Mouse (Mus musculus) ES-Bruce4 (cell line): ENCODE data around the gene 2310057M21Rik. TPM values are rescaled to one million over a fixed set of nuclear protein-coding genes. Genes with fewer than 3 reads are reported as not detected.
"Not testable (repeated sequence)": the region's sequence is repeated elsewhere in the genome, so short reads cannot be mapped to it uniquely, and the experiment has no call there.

Experiments used
- H3K27ac ChIP-seq: 2 replicates; pipeline ENCODE4 v1.5.1; 2012; ENCODE audit warnings: low read length, inconsistent platforms; ENCODE audit not compliant: insufficient read depth
- H3K27me3 ChIP-seq: 2 replicates; pipeline ENCODE4 v1.6.1; 2012; ENCODE audit warnings: mild to moderate bottlenecking, low read length, inconsistent platforms; ENCODE audit not compliant: control insufficient read depth, poor library complexity, insufficient read depth, severe bottlenecking
- H3K36me3 ChIP-seq: 2 replicates; pipeline ENCODE4 v1.6.1; 2012; ENCODE audit warnings: inconsistent platforms, mild to moderate bottlenecking, low read length, moderate library complexity; ENCODE audit not compliant: control insufficient read depth, poor library complexity, insufficient read depth, severe bottlenecking
- H3K4me1 ChIP-seq: one replicate; pipeline ENCODE4 v1.8.1; 2011; ENCODE audit warnings: low read length; ENCODE audit not compliant: control insufficient read depth, insufficient read depth
- H3K4me3 ChIP-seq: 2 replicates; pipeline ENCODE4 v1.5.1; 2011; ENCODE audit warnings: low read depth, mild to moderate bottlenecking, low read length
- H3K9ac ChIP-seq: 2 replicates; pipeline ENCODE4 v1.6.1; 2012; ENCODE audit warnings: low read depth, mild to moderate bottlenecking, inconsistent platforms; ENCODE audit not compliant: poor library complexity, severe bottlenecking
- H3K9me3 ChIP-seq: replicated peaks from 2 replicates; pipeline ENCODE4 v1.6.1; 2012; ENCODE audit warnings: mild to moderate bottlenecking, low read length, inconsistent platforms; ENCODE audit not compliant: control insufficient read depth, poor library complexity, insufficient read depth, severe bottlenecking
- CTCF ChIP-seq: IDR thresholded peaks from one replicate; pipeline ENCODE4 v1.8.1; 2011; ENCODE audit warnings: low read depth, low read length
- EP300 ChIP-seq: IDR thresholded peaks from 2 replicates; pipeline ENCODE4 v1.6.1; 2011; ENCODE audit warnings: low read depth, low read length; ENCODE audit not compliant: insufficient read depth
- POLR2A ChIP-seq: IDR thresholded peaks from one replicate; pipeline ENCODE4 v1.8.1; 2011; ENCODE audit warnings: low read length; ENCODE audit not compliant: insufficient read depth
- polyA plus RNA-seq: library from polyadenylated mRNA; stranded (reverse); fragments of >200 nt; gene quantifications from 2 replicates; pipeline ENCODE4 v1.2.4, GENCODE M21; 2011; ENCODE audit warnings: low read depth; ENCODE audit not compliant: missing spikeins, insufficient read depth, insufficient read length

The 2310057M21Rik gene
- polyA plus RNA-seq, 1 experiment, result 23.8 TPM

GRCm38 (mm10) chr7:131409321-131409987, 46.9 kb upstream of the 2310057M21Rik start:
- TF ChIP-seq CTCF, result no peak
- no peak for TF ChIP-seq EP300
- no peak for TF ChIP-seq POLR2A
- no peaks in the 10 kb centered on the region for H3K9me3 ChIP-seq

GRCm38 (mm10) chr7:131391761-131392160, 29.2 kb upstream of the 2310057M21Rik start:
- not testable (repeated sequence) for H3K27me3 ChIP-seq, H3K9me3 ChIP-seq, H3K36me3 ChIP-seq, H3K27ac ChIP-seq, H3K9ac ChIP-seq, H3K4me3 ChIP-seq, H3K4me1 ChIP-seq

More at GRCm38 (mm10) chr7:131409321-131409987, 46.9 kb upstream of the 2310057M21Rik start:
- Histone ChIP-seq H3K9ac (peak overlapping the region; percentile 75), H3K27me3 (no peaks in the 10 kb centered on the region), H3K4me3 (peak overlapping the region; percentile 86), H3K36me3 (no peaks in the 10 kb centered on the region), H3K4me1 (no peaks in the 10 kb centered on the region), H3K27ac (no peak overlapping the region)

GRCm38 (mm10) chr7:131371880-131372651, 9.5 kb upstream of the 2310057M21Rik start:
- Histone ChIP-seq H3K9me3 (no peaks in the 10 kb centered on the region), H3K27ac (no peak overlapping the region), H3K4me3 (0 out of 2 replicates have a peak overlapping the region, but pooled peaks have one; percentile 5), H3K4me1 (no peaks in the 10 kb centered on the region), H3K36me3 (peaks cover 6% of the 10 kb centered on the region), H3K27me3 (no peaks in the 10 kb centered on the region; the same call in 1 of the 2 replicates), H3K9ac (peak overlapping the region; percentile 88)
- no peak for TF ChIP-seq EP300
- TF ChIP-seq CTCF, result no peak
- TF ChIP-seq POLR2A, result no peak

GRCm38 (mm10) chr7:131371470-131371860, 8.9 kb upstream of the 2310057M21Rik start:
- no peaks in the 10 kb centered on the region for H3K4me1 ChIP-seq
- H3K27me3 ChIP-seq, result no peaks in the 10 kb centered on the region; the same call in 1 of the 2 replicates
- H3K27ac ChIP-seq, result no peak overlapping the region
- H3K4me3 ChIP-seq, result peak overlapping the region; percentile 86
- TF ChIP-seq CTCF (no peak), POLR2A (no peak), EP300 (no peak)
- peak overlapping the region; percentile 88 for H3K9ac ChIP-seq
- H3K9me3 ChIP-seq, result no peaks in the 10 kb centered on the region
- peaks cover 6% of the 10 kb centered on the region for H3K36me3 ChIP-seq

GRCm38 (mm10) chr7:131370648-131371469, 8.3 kb upstream of the 2310057M21Rik start, which contains the start of gene Pstk:
TSS of gene Pstk (plus strand) at chr7:131371141.
- H3K4me3 ChIP-seq, result peak within 1 kb of the TSS; percentile 86
- H3K27ac ChIP-seq, result no peak within 1 kb of the TSS
- peak; percentile 76 for TF ChIP-seq POLR2A
- peak; percentile 79 for TF ChIP-seq CTCF
- TF ChIP-seq EP300, result no peak
- no peaks in the 10 kb centered on the region for H3K9me3 ChIP-seq
- H3K4me1 ChIP-seq, result no peaks in the 10 kb centered on the region
- H3K27me3 ChIP-seq, result no peaks in the 10 kb centered on the region; the same call in 1 of the 2 replicates
- H3K9ac ChIP-seq, result peak within 1 kb of the TSS; percentile 88
- peaks cover 6% of the 10 kb centered on the region for H3K36me3 ChIP-seq
